ENCODE assay signal across 13 mouse cellular contexts in genomic region chr12:12708954-12709523, GRCm38 (mm10).
A peak's percentile ranks its signal among the peaks of the same experiment; 100 is the strongest.
DNase-seq lines count a peak whose midpoint lies in the region; ATAC-seq and TF ChIP-seq lines count a peak whose summit lies in the region.
"Had no signal": no experiment of that assay in that cellular context is flagged by ENCODE, and none has a peak within 500 bp of the region (broad histone marks: within the 10 kb centered on the region; RNA-seq: fewer than 3 reads in every experiment).

No protein-coding gene starts in this region.

- peak; percentile 13 to 17 for DNase-seq in layer of hippocampus, adult 2 months (ENCODE audit: low spot score in 2 of 2)
- DNase-seq in layer of hippocampus, postnatal 14 days (ENCODE audit: low spot score in 2 of 2) = no peak
- DNase-seq in embryo, embryonic 11 days = peak; percentile 50
- DNase-seq in hindbrain, embryonic 11.5 days (ENCODE audit: low spot score) = peak; percentile 50
- DNase-seq: cerebellum, adult 11 months; kidney, postnatal 14 days; liver, embryonic 13.5 days had no signal

- H3K4me2 ChIP-seq in hindbrain, embryonic 11.5 days (replicated peaks; ENCODE audit: low read depth, low read length) = no peak overlapping the region
- H3K4me2 ChIP-seq in neural tube, embryonic 14.5 days (ENCODE audit: low read depth, low read length) = peak overlapping the region; percentile 21
- H3K4me2 ChIP-seq in intestine, postnatal 0 days (replicated peaks; ENCODE audit: low read depth) = no peak overlapping the region
- H3K4me2 ChIP-seq in heart, embryonic 11.5 days = no peak overlapping the region
- H3K4me2 ChIP-seq: liver, embryonic 13.5 days had no signal

- no peak for TF ChIP-seq CTCF in layer of hippocampus, adult 2 months (conservative IDR thresholded peaks at IDR 0.05)
- no peak for TF ChIP-seq CTCF in intestine, postnatal 0 days (IDR thresholded peaks at IDR 0.05; ENCODE audit: low read depth)

- H3K27ac ChIP-seq in layer of hippocampus, adult 2 months = no peak overlapping the region; the same call in 1 of the 2 replicates
- peak overlapping the region; percentile 74 for H3K27ac ChIP-seq in hindbrain, embryonic 11.5 days (ENCODE audit: low read depth, low read length)
- no peak overlapping the region for H3K27ac ChIP-seq in neural tube, embryonic 14.5 days (ENCODE audit: low read depth, low read length)
- no peak overlapping the region for H3K27ac ChIP-seq in intestine, postnatal 0 days (ENCODE audit: low read depth, low read length)
- H3K27ac ChIP-seq in heart, embryonic 11.5 days (ENCODE audit: low read depth, low read length) = no peak overlapping the region
- H3K27ac ChIP-seq: liver, embryonic 13.5 days had no signal

- H3K4me1 ChIP-seq in hindbrain, embryonic 11.5 days (replicated peaks; ENCODE audit: control insufficient read depth, insufficient read depth, low read length) = peaks cover 6% of the 10 kb centered on the region; the same call in 1 of the 2 replicates
- peaks cover 9% of the 10 kb centered on the region; the same call in 1 of the 2 replicates for H3K4me1 ChIP-seq in neural tube, embryonic 14.5 days (ENCODE audit: control insufficient read depth, insufficient read depth, low read length)
- H3K4me1 ChIP-seq in intestine, postnatal 0 days (replicated peaks; ENCODE audit: control insufficient read depth, insufficient read depth, low read length) = no peaks in the 10 kb centered on the region
- no peaks in the 10 kb centered on the region for H3K4me1 ChIP-seq in heart, embryonic 11.5 days (ENCODE audit: control insufficient read depth, insufficient read depth, low read length)
- H3K4me1 ChIP-seq: liver, embryonic 13.5 days had no signal

- no peaks in the 10 kb centered on the region for H3K36me3 ChIP-seq in hindbrain, embryonic 11.5 days (ENCODE audit: control insufficient read depth, insufficient read depth, low read length)
- no peaks in the 10 kb centered on the region for H3K36me3 ChIP-seq in neural tube, embryonic 14.5 days (ENCODE audit: control insufficient read depth, insufficient read depth, low read length)
- no peaks in the 10 kb centered on the region for H3K36me3 ChIP-seq in intestine, postnatal 0 days (ENCODE audit: control insufficient read depth, insufficient read depth)
- no peaks in the 10 kb centered on the region for H3K36me3 ChIP-seq in heart, embryonic 11.5 days (ENCODE audit: control insufficient read depth, insufficient read depth, low read length)
- H3K36me3 ChIP-seq: liver, embryonic 13.5 days had no signal

- H3K9ac ChIP-seq in hindbrain, embryonic 11.5 days (ENCODE audit: low read depth, low read length) = peak overlapping the region; percentile 45; the same call in 1 of the 2 replicates
- no peak overlapping the region for H3K9ac ChIP-seq in neural tube, embryonic 14.5 days (replicated peaks; ENCODE audit: low read depth, low read length)
- no peak overlapping the region for H3K9ac ChIP-seq in intestine, postnatal 0 days (ENCODE audit: low read depth, low read length)
- no peak overlapping the region for H3K9ac ChIP-seq in heart, embryonic 11.5 days (ENCODE audit: low read depth, low read length)
- H3K9ac ChIP-seq: liver, embryonic 13.5 days had no signal

- H3K4me3 ChIP-seq in layer of hippocampus, adult 2 months = no peak overlapping the region
- H3K4me3 ChIP-seq in hindbrain, embryonic 11.5 days (ENCODE audit: low read depth, low read length) = no peak overlapping the region
- no peak overlapping the region for H3K4me3 ChIP-seq in neural tube, embryonic 14.5 days (ENCODE audit: low read depth, low read length)
- no peak overlapping the region for H3K4me3 ChIP-seq in intestine, postnatal 0 days (ENCODE audit: low read depth, low read length)
- no peak overlapping the region for H3K4me3 ChIP-seq in heart, embryonic 11.5 days (ENCODE audit: low read depth, low read length)
- H3K4me3 ChIP-seq: liver, embryonic 13.5 days; myocyte had no signal

- H3K27me3 ChIP-seq in hindbrain, embryonic 11.5 days (ENCODE audit: control insufficient read depth, insufficient read depth, low read length) = no peaks in the 10 kb centered on the region
- H3K27me3 ChIP-seq in neural tube, embryonic 14.5 days (ENCODE audit: control insufficient read depth, insufficient read depth, low read length) = no peaks in the 10 kb centered on the region
- H3K27me3 ChIP-seq in intestine, postnatal 0 days (replicated peaks; ENCODE audit: control insufficient read depth, insufficient read depth, low read length) = no peaks in the 10 kb centered on the region
- H3K27me3 ChIP-seq in heart, embryonic 11.5 days (ENCODE audit: control insufficient read depth, insufficient read depth, low read length) = no peaks in the 10 kb centered on the region
- H3K27me3 ChIP-seq: liver, embryonic 13.5 days had no signal

- 15% methylated on average over 14 of the region's 14 CpGs for WGBS in hindbrain, embryonic 11.5 days
- WGBS in neural tube, embryonic 14.5 days = 12% methylated on average over 14 of the region's 14 CpGs
- WGBS in intestine, postnatal 0 days = 44% methylated on average over 14 of the region's 14 CpGs
- 42% methylated on average over 14 of the region's 14 CpGs for WGBS in heart, embryonic 11.5 days (ENCODE audit: insufficient replicate concordance)

- H3K9me3 ChIP-seq in hindbrain, embryonic 11.5 days (ENCODE audit: control insufficient read depth, low read length) = no peaks in the 10 kb centered on the region
- H3K9me3 ChIP-seq in neural tube, embryonic 14.5 days (ENCODE audit: control insufficient read depth, low read length) = no peaks in the 10 kb centered on the region
- H3K9me3 ChIP-seq in intestine, postnatal 0 days (ENCODE audit: control insufficient read depth) = no peaks in the 10 kb centered on the region
- H3K9me3 ChIP-seq in heart, embryonic 11.5 days (replicated peaks; ENCODE audit: control insufficient read depth, low read length) = peaks cover 5% of the 10 kb centered on the region; the same call in 1 of the 2 replicates
- H3K9me3 ChIP-seq: liver, embryonic 13.5 days had no signal

- ATAC-seq in hindbrain, embryonic 11.5 days (ENCODE audit: low FRiP score) = 0 out of 2 replicates have a peak, but pooled peaks have one; percentile 36
- no peak for ATAC-seq in neural tube, embryonic 14.5 days (ENCODE audit: low read depth)
- ATAC-seq in intestine, postnatal 0 days = no peak
- ATAC-seq in heart, embryonic 11.5 days (replicated peaks; ENCODE audit: insufficient number of reproducible peaks, low FRiP score, low TSS enrichment) = no peak
- ATAC-seq in granulocyte monocyte progenitor cell, adult 5-6 weeks (replicated peaks; ENCODE audit: poor library complexity, severe bottlenecking) = no peak
- ATAC-seq: activated CD4-positive, CD25-positive, alpha-beta regulatory T cell, adult 4 months had no signal

Comparison
In these comparisons a context has a peak if more than half of its experiments do, and no peak if none do; other contexts are left out.
1. DNase-seq: peak in layer of hippocampus, adult 2 months (2 of 2), embryo, embryonic 11 days (single experiment) and hindbrain, embryonic 11.5 days (single experiment); none in layer of hippocampus, postnatal 14 days (0 of 2).